Mouse (Mus musculus) lung, postnatal 4 days (tissue): ENCODE data around the gene Mapkapk2.

Source experiments
- DNase-seq, 2 experiments: peaks; one replicate each; pipeline ENCODE4 v3.0.0; 2021

Mapkapk2 gene

GRCm38 (mm10) chr1:131019492-131020098 lies 78.0 kb downstream of the Mapkapk2 start, which contains the start of gene Il10:
TSS of gene Il10 (plus strand) at chr1:131019845.
- DNase-seq = no peak

- no peak for DNase-seq
Observed at GRCm38 (mm10) chr1:131015879-131016278, 81.7 kb downstream of the Mapkapk2 start.

- DNase-seq = no peak
Observed at GRCm38 (mm10) chr1:131015281-131015680, 82.3 kb downstream of the Mapkapk2 start.

- DNase-seq = no peak
Observed at GRCm38 (mm10) chr1:131013926-131014325, 83.7 kb downstream of the Mapkapk2 start.

- no peak for DNase-seq
Observed at GRCm38 (mm10) chr1:131012494-131012893, 85.1 kb downstream of the Mapkapk2 start.

GRCm38 (mm10) chr1:131010201-131011153 lies 87.1 kb downstream of the Mapkapk2 start:
- DNase-seq = no peak

GRCm38 (mm10) chr1:131006069-131006468 lies 91.6 kb downstream of the Mapkapk2 start:
- no peak for DNase-seq
